Mouse (Mus musculus): ENCODE measurements around the gene Scn5a.
A peak's percentile ranks its signal among the peaks of the same experiment; 100 is the strongest.

Gene Scn5a

DNA sequence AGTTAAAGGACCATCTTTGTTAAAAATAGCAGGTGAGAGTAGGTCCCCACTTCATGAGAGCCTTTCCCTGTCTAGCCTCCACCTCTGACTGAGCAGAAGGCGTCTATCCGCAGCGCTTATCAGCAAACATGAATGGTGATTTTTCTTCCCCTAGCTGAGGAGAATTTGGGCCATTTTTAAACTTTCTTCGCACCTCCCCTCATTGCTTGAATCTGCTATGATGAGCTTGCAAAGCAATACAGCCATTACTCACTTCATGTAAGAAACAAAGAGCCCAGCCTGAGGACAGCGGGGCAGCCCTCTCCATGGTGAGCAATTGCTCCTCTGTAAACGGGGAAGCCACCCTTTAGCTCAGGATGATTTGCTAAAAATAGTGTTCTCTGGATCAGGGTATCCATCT lies 14.0 kb downstream of the Scn5a start:
- no peak for DNase-seq (ENCODE audit: low read depth)

GRCm38 (mm10) chr9:119563617-119564016 lies 15.2 kb downstream of the Scn5a start:
- no peak for DNase-seq (ENCODE audit: low read depth)

GRCm38 (mm10) chr9:119562256-119562655 lies 16.6 kb downstream of the Scn5a start:
- DNase-seq (ENCODE audit: low read depth), result no peak

- no peak for DNase-seq (ENCODE audit: low read depth)
Observed at GRCm38 (mm10) chr9:119561746-119562145, 17.1 kb downstream of the Scn5a start.

GRCm38 (mm10) chr9:119559537-119560276 lies 19.1 kb downstream of the Scn5a start:
- DNase-seq (ENCODE audit: low read depth), result no peak

GRCm38 (mm10) chr9:119558119-119558854 lies 20.5 kb downstream of the Scn5a start:
- DNase-seq (ENCODE audit: low read depth), result peak; percentile 36

GRCm38 (mm10) chr9:119556043-119556442 lies 22.8 kb downstream of the Scn5a start:
- no peak for DNase-seq (ENCODE audit: low read depth)

DNA sequence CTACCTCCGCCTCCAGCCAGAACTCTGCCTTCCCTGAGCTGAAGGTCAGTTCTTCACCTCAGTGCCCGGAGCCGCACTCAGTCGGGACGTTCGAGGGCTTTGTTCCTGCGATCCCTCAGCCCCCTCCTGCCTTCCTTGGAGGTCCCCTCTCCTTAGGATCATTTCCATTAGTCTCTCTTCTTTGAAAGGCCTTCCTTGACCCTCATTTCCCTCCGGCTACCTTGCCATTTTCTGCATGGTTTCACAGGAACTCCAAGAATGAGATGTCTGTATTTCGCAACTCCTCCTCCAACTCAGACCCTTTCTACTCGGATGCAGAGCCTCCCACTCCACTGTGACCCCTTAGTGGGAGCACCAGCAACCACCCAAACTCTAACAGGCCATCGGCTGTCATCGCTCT lies 31.3 kb downstream of the Scn5a start:
- no peak for DNase-seq (ENCODE audit: low read depth)

DNA sequence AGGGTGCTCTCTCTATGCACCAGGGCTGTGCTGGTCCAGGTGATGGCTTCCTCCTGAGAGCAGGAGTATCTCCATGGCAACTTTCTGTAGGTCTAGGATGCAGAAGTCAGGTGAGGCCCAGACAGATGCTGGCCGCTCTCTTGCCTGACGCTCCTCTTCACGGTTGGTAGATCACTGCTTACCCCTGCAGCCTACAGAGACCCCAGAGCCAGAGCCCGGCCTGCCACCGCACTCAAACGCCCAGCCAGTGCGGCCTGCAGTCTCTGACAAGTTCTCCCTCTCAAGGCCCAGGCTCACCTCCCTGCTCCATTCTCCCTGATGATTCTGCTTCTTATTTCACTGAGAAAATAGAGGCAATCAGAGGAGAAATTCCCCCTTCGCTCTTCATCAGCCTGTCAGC lies 31.7 kb downstream of the Scn5a start:
- no peak for DNase-seq (ENCODE audit: low read depth)

DNA sequence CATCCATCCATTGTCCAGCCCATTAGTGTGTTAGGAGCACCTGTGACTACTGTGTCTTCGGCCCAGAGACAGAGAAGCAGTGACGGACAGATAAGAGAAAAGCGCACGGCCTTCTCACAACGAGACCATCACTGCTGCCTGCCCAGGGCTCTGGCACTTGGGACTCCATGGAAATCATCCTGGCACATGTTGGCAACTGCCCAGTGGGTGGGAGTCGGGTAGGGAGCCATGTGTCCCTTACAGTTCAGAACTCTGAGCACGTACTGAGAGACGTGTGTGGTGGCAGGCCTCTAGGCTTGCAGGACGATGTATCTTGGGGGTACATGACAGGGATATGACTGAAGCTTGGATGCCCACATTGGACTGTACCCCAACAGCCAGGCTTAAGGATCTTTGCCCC lies 38.1 kb downstream of the Scn5a start:
- DNase-seq (ENCODE audit: low read depth), result no peak

- DNase-seq (ENCODE audit: low read depth), result no peak
Observed at GRCm38 (mm10) chr9:119537823-119538222, 41.0 kb downstream of the Scn5a start.

DNA sequence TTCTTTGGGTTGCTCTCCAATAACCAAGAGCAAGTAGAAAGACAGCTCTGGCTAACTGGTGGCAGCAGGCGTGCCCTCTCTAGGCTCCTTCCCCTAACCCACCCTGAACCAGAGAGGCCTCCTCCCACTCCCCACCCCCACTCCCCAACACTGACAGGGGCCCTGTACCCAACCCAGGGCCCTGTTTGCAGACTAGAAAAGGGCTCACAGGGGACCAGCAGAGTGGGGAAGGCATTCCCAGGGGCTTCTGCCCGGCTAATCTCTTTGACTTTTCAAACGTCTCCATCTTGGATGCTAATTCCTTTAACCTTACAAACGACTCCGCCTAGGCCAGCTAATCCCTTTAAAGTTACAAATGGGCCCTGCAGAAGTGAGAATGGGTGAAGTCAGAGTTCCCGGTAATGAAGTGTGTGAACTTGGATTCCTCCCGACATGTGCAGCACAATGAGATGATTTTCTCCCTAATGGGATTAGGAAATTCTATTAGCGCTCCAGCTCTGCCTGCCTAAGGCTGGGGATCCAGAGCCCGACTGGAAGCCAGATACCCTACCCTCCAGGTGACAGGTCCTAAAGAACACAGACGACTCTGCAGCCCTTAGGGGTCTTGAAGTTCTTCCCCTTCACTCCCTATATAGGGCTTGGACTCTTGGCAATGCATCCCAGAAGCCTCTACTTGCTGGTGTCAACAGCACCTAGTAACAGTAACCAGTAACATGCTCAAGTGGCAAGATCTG lies 47.0 kb downstream of the Scn5a start:
- no peak for DNase-seq (ENCODE audit: low read depth)

DNA sequence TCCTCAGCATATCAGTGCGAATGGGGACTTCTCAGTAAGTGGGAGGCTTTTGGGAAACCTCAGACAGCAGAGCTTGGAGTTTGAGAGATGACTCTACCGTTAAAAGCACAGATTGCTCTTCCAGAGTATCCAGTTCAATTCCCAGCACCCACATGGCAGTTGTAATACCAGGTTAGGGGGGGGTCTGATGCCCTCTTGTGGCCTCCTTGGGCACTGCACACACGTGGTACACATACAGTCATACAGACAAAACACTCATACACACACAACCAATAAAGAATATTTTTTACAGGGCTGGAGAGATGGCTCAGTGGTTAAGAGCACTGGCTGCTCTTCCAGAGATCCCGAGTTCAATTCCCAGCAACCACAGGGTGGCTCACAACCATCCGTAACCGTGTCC lies 54.3 kb downstream of the Scn5a start:
- no peak for DNase-seq (ENCODE audit: low read depth)

DNA sequence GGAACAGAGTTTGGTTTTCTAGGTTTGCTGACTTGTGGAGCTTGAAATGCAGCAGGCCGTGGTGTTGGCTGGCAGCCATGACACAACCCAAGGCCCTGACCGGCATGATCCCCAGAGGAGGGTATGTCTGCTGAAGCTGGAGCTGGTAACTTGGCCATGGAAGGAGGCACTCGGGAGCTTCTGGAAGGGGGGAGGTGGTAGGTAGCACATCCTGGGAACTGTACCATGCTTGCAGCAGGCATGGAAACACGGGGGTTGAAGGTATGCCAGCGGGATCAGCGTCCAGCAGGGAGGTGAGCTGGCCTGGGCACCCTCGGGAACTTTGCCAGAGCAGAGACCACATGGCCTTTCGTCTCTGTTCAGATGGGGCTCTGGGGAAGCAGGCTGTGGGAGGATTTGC lies 55.5 kb downstream of the Scn5a start:
- DNase-seq (ENCODE audit: low read depth), result peak; percentile 4

- no peak for DNase-seq (ENCODE audit: low read depth)
Observed at GRCm38 (mm10) chr9:119519116-119519515, 59.7 kb downstream of the Scn5a start.

DNA sequence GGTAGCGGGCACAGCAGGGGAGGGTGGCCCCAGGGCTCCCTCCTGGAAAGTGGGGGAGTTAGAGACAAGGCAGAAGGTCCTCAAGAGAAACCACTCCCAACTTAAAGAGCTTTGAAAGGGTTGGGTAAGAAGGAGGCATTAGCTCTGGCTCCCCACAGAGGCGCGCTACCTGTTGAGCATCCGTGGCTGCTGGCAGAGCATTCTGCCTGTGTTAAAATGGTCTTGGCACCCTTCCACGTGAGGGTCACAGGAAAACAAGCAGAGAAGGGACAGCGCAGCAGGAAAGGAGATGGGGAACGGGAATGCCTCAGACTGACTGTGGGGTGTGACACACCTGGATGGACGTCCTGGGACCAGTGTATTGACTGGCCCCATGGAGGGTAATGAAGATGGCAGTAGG lies 60.6 kb downstream of the Scn5a start:
- no peak for DNase-seq (ENCODE audit: low read depth)

GRCm38 (mm10) chr9:119517467-119517866 lies 61.3 kb downstream of the Scn5a start:
- DNase-seq (ENCODE audit: low read depth), result no peak

- no peak for DNase-seq (ENCODE audit: low read depth)
Observed at GRCm38 (mm10) chr9:119516815-119517214, 62.0 kb downstream of the Scn5a start.

DNA sequence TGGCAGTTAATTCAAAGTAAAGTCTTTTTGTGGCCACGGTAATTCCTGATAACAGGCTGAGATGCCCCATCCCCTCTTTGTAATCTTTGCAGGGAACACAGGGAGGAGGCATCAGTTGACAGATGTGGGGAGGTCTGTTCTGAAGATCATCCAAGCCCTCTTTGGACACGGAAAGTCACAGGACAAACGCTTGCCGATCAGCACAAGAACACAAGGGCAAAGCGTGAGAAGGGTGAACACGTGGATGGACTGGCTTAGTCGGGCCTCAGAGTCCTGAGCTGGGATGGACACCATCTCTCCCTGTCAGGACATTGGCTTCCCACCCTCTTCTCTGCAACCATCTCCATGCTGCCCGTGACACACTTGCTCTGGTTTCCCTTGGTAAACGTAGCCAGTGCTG lies 63.4 kb downstream of the Scn5a start:
- no peak for DNase-seq (ENCODE audit: low read depth)

DNA sequence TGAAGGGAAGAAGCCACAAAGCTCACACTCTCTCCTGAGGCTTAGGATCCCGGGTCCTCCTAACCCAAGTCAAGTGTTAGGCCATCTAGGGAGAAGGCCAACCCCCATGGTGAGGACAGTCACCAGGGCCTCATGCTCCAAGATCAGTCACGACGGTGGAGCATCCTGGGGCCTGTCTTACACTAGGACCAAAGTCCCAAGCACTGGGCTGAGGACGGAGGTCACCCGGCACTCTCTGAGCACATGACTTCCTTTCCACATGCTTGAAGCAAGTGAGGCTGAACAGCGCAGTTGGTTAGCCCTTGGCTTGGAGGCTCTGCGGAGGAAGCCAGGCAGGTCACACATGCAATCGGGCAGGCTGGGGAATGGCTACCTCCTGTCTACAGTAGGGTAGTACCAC lies 63.8 kb downstream of the Scn5a start:
- no peak for DNase-seq (ENCODE audit: low read depth)

DNA sequence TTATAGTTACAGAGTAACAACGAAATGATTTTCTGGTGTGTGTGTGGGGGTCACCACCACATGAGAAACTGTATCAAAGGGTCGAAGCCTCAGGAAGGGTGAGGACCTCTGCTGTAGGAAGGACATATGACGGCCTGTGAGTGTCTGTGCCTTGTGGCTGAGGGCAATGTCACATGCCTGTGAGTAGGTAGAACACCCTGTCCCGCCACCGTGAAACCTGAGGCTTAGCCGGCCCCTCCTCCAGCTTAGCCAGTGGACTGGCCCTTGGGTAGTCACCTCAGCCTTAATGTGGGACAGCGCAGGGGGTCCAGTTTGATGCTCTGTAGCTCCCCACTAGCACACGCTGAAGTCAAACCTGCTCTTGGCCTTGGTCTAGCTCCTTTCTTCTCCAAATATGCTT lies 65.0 kb downstream of the Scn5a start:
- DNase-seq (ENCODE audit: low read depth), result no peak

- no peak for DNase-seq (ENCODE audit: low read depth)
Observed at GRCm38 (mm10) chr9:119512993-119513392, 65.8 kb downstream of the Scn5a start.

- peak; percentile 9 for DNase-seq (ENCODE audit: low read depth)
Observed at GRCm38 (mm10) chr9:119510902-119511301, 67.9 kb downstream of the Scn5a start.

Data from NIH3T3 (cell line).